Mouse (Mus musculus) liver, adult 2 months (tissue): Measurements from ENCODE around the gene Calml3. TPM values are rescaled to one million over a fixed set of nuclear protein-coding genes. Genes with fewer than 3 reads are reported as not detected.

Experiments
- DNase-seq: peaks from one replicate; pipeline ENCODE4 v3.0.0-alpha.2; 2011; ENCODE audit warnings: low read depth, low spot score; ENCODE audit errors: extremely low read depth
- H3K27ac ChIP-seq: fragments of 200-500 bp; replicated peaks from 2 replicates; pipeline ENCODE4 v1.5.1; 2012; ENCODE audit warnings: low read depth, mild to moderate bottlenecking, control low read depth, inconsistent platforms, low read length; ENCODE audit not compliant: insufficient read depth
- H3K27me3 ChIP-seq: fragments of 200-500 bp; 2 replicates; pipeline ENCODE4 v1.6.1; 2012; ENCODE audit warnings: mild to moderate bottlenecking, moderate library complexity, low read length, inconsistent platforms; ENCODE audit not compliant: control insufficient read depth, insufficient read depth
- H3K36me3 ChIP-seq: fragments of 200-500 bp; 2 replicates; pipeline ENCODE4 v1.6.1; 2012; ENCODE audit warnings: low read length, inconsistent platforms; ENCODE audit not compliant: control insufficient read depth, insufficient read depth
- H3K4me1 ChIP-seq: fragments of 200-500 bp; 2 replicates; pipeline ENCODE4 v1.6.1; 2011; ENCODE audit warnings: low read length; ENCODE audit not compliant: control insufficient read depth, insufficient read depth
- H3K4me3 ChIP-seq: fragments of 200-500 bp; 2 replicates; pipeline ENCODE4 v1.5.1; 2011; ENCODE audit warnings: low read depth, mild to moderate bottlenecking, control low read depth, low read length, moderate library complexity; ENCODE audit not compliant: insufficient read depth
- H3K79me2 ChIP-seq: fragments of 200-500 bp; 2 replicates; pipeline ENCODE4 v1.6.1; 2012; ENCODE audit warnings: inconsistent platforms, mild to moderate bottlenecking, low read length, moderate library complexity; ENCODE audit not compliant: control insufficient read depth, insufficient read depth
- H3K9ac ChIP-seq: fragments of 200-500 bp; 2 replicates; pipeline ENCODE4 v1.6.1; 2012; ENCODE audit warnings: low read depth, mild to moderate bottlenecking, control low read depth, inconsistent platforms, low read length
- CTCF ChIP-seq: fragments of 200-500 bp; IDR thresholded peaks from 2 replicates; pipeline ENCODE4 v1.5.1; 2011; ENCODE audit warnings: low read depth, low read length, control low read depth
- POLR2A ChIP-seq: fragments of 200-500 bp; IDR thresholded peaks from 2 replicates; pipeline ENCODE4 v1.6.1; 2011; ENCODE audit warnings: low read length, control low read depth; ENCODE audit not compliant: insufficient read depth; ENCODE audit errors: extremely low read depth
- WGBS: fragments of 180-500 bp; shearing (Covaris S2); methylation state at CpG from one replicate; pipeline ENCODE4 v1.1.7; 2018; 5-methylcytosine and 5-hydroxymethylcytosine counted together
- polyA plus RNA-seq: library from polyadenylated mRNA; depleted of rRNA; stranded (reverse); fragments of >200 nt; gene quantifications from 2 replicates; pipeline ENCODE4 v1.2.3, GENCODE M21; 2012
- total RNA-seq: library from RNA; depleted of rRNA; stranded (reverse); fragments of >200 nt; gene quantifications from 2 replicates; pipeline ENCODE4 v1.2.3, GENCODE M21; 2014

The Calml3 gene
- total and polyA plus RNA-seq, 2 experiments = not detected

DNA sequence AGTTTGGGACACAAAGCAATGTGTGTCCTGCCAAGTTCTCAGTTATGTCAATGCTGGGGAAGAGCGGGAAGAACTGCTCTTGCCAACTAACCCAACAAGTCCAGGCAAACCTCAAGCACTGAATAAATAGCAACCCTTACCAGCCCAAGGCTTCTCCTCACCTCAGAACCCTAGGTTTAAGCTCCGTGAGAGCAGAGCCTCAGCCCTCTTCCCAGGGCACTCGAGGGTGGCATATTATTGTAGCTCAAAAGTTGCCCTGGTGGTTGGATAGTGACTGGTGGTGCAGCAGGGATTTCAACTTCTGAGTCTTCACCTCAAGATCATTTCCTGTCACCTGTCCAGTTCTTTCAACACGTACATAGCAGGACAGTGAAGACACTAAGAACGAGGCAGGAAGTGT, 27.4 kb upstream of the Calml3 start:
- no peak for TF ChIP-seq POLR2A
- TF ChIP-seq CTCF = no peak
- Histone ChIP-seq H3K4me1 (no peaks in the 10 kb centered on the region), H3K27me3 (no peaks in the 10 kb centered on the region), H3K79me2 (no peaks in the 10 kb centered on the region), H3K4me3 (no peak overlapping the region), H3K27ac (no peak overlapping the region), H3K9ac (no peak overlapping the region), H3K36me3 (no peaks in the 10 kb centered on the region)
- 76% methylated on average over 5 of the region's 5 CpGs for WGBS
- DNase-seq = no peak

- Histone ChIP-seq H3K27me3 (no peaks in the 10 kb centered on the region), H3K79me2 (no peaks in the 10 kb centered on the region), H3K36me3 (no peaks in the 10 kb centered on the region), H3K4me1 (no peaks in the 10 kb centered on the region), H3K4me3 (no peak overlapping the region), H3K27ac (no peak overlapping the region), H3K9ac (no peak overlapping the region)
- TF ChIP-seq CTCF = no peak
- no peak for DNase-seq
Observed at GRCm38 (mm10) chr13:3825726-3826125, 21.6 kb upstream of the Calml3 start.

DNA sequence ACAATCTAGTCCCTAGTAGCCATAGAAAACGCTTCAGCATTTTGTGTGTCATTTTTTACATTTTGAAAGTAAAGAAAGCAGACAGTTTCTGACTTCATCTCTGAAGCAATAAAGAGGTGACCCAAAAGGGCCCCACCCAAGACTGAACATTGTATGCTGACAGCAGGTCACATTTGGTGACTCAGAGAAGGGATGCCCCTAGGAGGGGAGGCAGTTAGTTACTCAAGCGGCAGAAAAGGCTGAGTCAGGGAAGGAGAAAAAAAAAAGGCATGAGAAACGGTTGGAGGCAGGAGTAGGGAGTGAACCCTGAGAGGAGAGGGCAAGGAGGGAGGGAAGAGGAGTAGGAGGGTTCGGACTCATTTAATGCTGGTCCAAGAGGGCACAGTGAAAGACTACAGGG, 18.0 kb upstream of the Calml3 start:
- H3K27ac ChIP-seq = no peak overlapping the region

GRCm38 (mm10) chr13:3818740-3819076, 14.6 kb upstream of the Calml3 start:
- H3K36me3 ChIP-seq = no peaks in the 10 kb centered on the region
- no peaks in the 10 kb centered on the region for H3K79me2 ChIP-seq
- no peaks in the 10 kb centered on the region for H3K27me3 ChIP-seq
- WGBS = 87% methylated on average over 2 of the region's 2 CpGs
- no peaks in the 10 kb centered on the region for H3K4me1 ChIP-seq
- DNase-seq = no peak
- no peak overlapping the region for H3K4me3 ChIP-seq
- H3K9ac ChIP-seq = no peak overlapping the region
- no peak overlapping the region for H3K27ac ChIP-seq
- TF ChIP-seq CTCF (no peak), POLR2A (no peak)

More for the DNA sequence above, 18.0 kb upstream of the Calml3 start:
- 66% methylated on average over 4 of the region's 4 CpGs for WGBS
- H3K79me2 ChIP-seq = no peaks in the 10 kb centered on the region
- H3K4me3 ChIP-seq = no peak overlapping the region
- H3K27me3 ChIP-seq = no peaks in the 10 kb centered on the region
- DNase-seq = no peak
- H3K9ac ChIP-seq = no peak overlapping the region
- H3K36me3 ChIP-seq = no peaks in the 10 kb centered on the region
- TF ChIP-seq CTCF (no peak), POLR2A (no peak)
- H3K4me1 ChIP-seq = no peaks in the 10 kb centered on the region

- Histone ChIP-seq H3K36me3 (no peaks in the 10 kb centered on the region), H3K4me1 (no peaks in the 10 kb centered on the region), H3K4me3 (no peak overlapping the region), H3K9ac (no peak overlapping the region), H3K79me2 (no peaks in the 10 kb centered on the region), H3K27me3 (no peaks in the 10 kb centered on the region), H3K27ac (no peak overlapping the region)
- TF ChIP-seq POLR2A (no peak), CTCF (no peak)
- DNase-seq = no peak
- WGBS = 69% methylated on average over 5 of the region's 5 CpGs
Observed at GRCm38 (mm10) chr13:3818012-3818739, 14.1 kb upstream of the Calml3 start.

DNA sequence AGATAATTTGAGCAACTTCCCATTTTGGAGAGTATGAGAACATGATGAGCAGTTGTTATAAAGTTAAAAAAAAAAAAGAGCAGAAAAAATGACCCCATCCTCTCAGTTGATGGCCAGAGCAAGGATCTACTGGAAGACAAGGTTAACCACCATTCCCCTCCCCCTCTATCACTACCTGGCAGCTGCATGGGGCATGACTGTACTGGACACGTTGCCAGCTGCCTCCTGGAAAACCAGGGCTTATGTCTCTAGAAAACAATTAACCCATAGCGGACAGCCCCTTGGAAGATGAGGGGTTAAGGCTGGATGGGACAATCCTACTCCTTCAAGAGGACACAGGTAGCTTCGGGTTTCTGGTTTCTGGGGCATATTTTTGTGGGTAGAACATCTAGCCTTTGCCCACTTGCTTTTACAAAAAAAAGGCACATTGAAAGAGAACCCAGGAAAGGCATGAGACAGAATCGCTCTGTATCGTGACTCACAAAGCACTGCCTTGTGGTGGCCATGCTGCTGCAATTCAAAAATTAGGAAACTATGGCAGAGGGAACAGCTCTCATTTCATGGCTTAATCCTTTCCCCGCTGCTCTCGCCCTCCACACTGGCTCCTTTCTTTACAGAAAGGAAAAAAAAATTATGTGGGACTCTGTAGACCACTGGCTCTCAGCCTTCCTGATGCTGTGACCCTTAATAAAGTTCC, 3.2 kb upstream of the Calml3 start:
- no peaks in the 10 kb centered on the region for H3K79me2 ChIP-seq
- H3K36me3 ChIP-seq = no peaks in the 10 kb centered on the region
- no peak overlapping the region for H3K27ac ChIP-seq
- H3K9ac ChIP-seq = no peak overlapping the region
- H3K27me3 ChIP-seq = no peaks in the 10 kb centered on the region
- 83% methylated on average over 7 of the region's 7 CpGs for WGBS
- no peak overlapping the region for H3K4me3 ChIP-seq
- H3K4me1 ChIP-seq = no peaks in the 10 kb centered on the region
- peak; percentile 6 for DNase-seq
- TF ChIP-seq POLR2A = no peak
- no peak for TF ChIP-seq CTCF
